Mouse (Mus musculus): ENCODE measurements at regions not wholly inside any gene's neighbourhood (a gene's known extent, or its start where the extent isn't known, plus 50 kb on each side); places are given as distances from the start of the nearest gene placed in this dataset.

DNA sequence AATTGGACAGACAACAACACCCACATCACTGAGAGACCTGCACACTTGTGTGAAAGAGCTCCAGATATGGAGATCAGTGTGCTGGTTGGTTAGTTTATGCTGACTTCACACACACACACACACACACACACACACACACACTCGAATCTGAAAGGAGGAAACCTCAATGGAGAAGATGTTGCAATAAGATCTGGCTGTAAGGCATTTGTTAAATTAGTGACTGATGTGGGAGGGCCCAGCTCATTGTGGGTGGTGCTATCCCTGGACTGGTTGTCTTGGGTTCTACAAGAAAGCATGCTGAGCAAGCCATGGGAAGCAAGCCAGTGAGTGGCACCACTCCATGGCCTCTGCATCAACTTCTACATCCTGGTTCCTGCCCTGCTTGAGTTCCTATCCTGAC lies 216.8 kb upstream of the Prok2 start:
- WGBS = 100% methylated on average over 1 of the region's 1 CpGs
- peaks cover 44% of the 10 kb centered on the region for H3K27me3 ChIP-seq (replicated peaks)

DNA sequence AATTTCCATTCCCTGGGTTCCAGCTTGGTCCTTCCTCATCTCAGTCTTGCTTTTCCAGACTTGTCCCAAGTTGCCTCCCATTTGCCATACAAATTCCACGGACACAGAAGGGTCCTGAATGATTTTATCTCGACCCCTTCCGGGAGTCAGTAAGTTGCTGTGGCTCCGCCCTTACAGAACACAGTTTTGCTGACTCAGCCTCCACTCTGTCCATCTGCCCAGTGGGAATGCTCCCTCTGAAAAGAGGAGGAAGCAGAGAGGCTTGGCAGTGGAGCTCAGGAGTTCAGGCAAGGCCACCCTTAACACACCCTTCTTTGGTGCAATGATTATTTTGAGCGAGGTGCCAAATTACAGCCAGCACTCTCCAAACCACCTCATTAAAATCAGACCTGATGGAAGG lies 213.9 kb upstream of the Prok2 start:
- H3K4me3 ChIP-seq (replicated peaks) = no peak overlapping the region
- H3K9me3 ChIP-seq (replicated peaks) = no peaks in the 10 kb centered on the region
- H3K4me2 ChIP-seq = no peak overlapping the region
- no peaks in the 10 kb centered on the region for H3K36me3 ChIP-seq
- H3K4me1 ChIP-seq = peaks cover 10% of the 10 kb centered on the region
- 74% methylated on average over 5 of the region's 5 CpGs for WGBS
- no peak for ATAC-seq (ENCODE audit: low FRiP score)
- H3K27ac ChIP-seq (replicated peaks) = no peak overlapping the region
- H3K27me3 ChIP-seq (replicated peaks) = peaks cover 41% of the 10 kb centered on the region
- no peak overlapping the region for H3K9ac ChIP-seq (replicated peaks)

More for the DNA sequence above, 216.8 kb upstream of the Prok2 start:
- peaks cover 10% of the 10 kb centered on the region for H3K4me1 ChIP-seq
- H3K9me3 ChIP-seq (replicated peaks) = no peaks in the 10 kb centered on the region
- no peak for ATAC-seq (ENCODE audit: low FRiP score)
- no peak overlapping the region for H3K4me3 ChIP-seq (replicated peaks)
- no peak overlapping the region for H3K9ac ChIP-seq (replicated peaks)
- H3K27ac ChIP-seq (replicated peaks) = no peak overlapping the region
- no peaks in the 10 kb centered on the region for H3K36me3 ChIP-seq
- no peak overlapping the region for H3K4me2 ChIP-seq

DNA sequence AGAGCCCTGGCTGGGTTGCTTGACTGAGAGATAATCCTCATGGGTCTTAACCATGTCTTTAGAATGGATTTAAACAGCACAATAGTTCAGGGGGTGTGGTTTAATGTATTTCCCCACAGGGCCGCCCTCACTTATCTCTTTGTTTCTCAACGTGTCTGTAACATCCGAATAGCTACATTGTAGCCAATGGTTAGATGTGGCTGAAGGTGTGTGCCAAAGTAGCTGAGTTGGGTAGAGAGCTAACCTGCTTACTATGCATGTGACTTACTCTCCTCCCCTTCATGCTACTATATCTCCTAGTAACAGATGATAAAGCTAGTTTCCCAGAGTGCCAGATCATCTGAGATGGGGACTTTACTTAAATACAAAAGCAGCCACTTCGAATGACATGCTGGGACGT lies 213.2 kb upstream of the Prok2 start:
- 40% methylated on average over 5 of the region's 5 CpGs for WGBS
- no peak for ATAC-seq (ENCODE audit: low FRiP score)
- H3K27me3 ChIP-seq (replicated peaks) = peaks cover 35% of the 10 kb centered on the region

DNA sequence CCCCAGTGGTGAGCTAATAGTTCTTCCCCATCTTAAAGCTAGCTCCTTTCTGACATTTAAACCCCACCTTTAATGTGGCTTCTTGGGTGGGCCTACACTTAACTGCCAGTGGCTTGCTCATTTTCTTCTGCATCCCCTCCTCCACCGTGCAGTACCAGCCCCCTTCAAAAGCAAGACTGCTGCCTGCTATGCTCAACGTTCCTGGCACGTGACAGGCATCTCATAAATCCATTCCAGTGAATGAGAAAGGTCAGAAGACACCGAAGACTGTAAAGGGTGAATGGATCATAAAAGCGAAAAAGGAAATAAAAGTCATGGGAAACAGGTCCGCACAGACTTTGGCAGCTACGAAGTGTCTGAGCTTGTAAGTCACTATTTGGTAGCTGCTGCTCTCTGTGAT lies 212.8 kb upstream of the Prok2 start:
- H3K36me3 ChIP-seq = no peaks in the 10 kb centered on the region
- no peak overlapping the region for H3K9ac ChIP-seq (replicated peaks)

More for the DNA sequence above, 213.2 kb upstream of the Prok2 start:
- H3K9ac ChIP-seq (replicated peaks) = no peak overlapping the region
- H3K36me3 ChIP-seq = no peaks in the 10 kb centered on the region
- no peaks in the 10 kb centered on the region for H3K9me3 ChIP-seq (replicated peaks)
- no peak overlapping the region for H3K4me2 ChIP-seq
- no peak overlapping the region for H3K27ac ChIP-seq (replicated peaks)
- peaks cover 10% of the 10 kb centered on the region for H3K4me1 ChIP-seq
- H3K4me3 ChIP-seq (replicated peaks) = no peak overlapping the region

DNA sequence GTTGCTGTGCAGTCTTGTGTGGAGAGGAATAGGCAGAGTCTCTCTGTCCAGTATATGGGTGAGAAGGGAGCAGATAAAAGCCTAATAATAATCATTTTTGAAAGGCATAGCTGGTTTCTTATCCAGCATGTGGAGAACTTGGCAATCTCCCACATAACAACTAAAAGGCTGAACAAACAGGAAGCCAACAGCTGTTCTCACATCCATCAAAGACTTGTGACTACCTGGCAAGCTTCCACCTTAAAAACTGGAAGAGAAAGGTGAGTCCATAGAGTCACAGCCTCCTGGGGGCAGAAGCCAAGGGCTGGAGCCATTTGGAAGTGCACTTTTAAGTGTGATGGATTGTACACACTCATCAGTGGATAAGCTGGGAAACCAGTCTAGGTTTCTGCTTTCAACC lies 210.5 kb upstream of the Prok2 start:
- no peak for ATAC-seq (ENCODE audit: low FRiP score)
- Histone ChIP-seq H3K9me3 (replicated peaks) (no peaks in the 10 kb centered on the region), H3K9ac (replicated peaks) (no peak overlapping the region), H3K4me1 (peaks cover 26% of the 10 kb centered on the region), H3K27me3 (replicated peaks) (peaks cover 25% of the 10 kb centered on the region), H3K36me3 (no peaks in the 10 kb centered on the region), H3K4me3 (replicated peaks) (no peak overlapping the region), H3K27ac (replicated peaks) (no peak overlapping the region), H3K4me2 (no peak overlapping the region)

More for the DNA sequence above, 212.8 kb upstream of the Prok2 start:
- Histone ChIP-seq H3K4me2 (no peak overlapping the region), H3K4me3 (replicated peaks) (no peak overlapping the region), H3K4me1 (peaks cover 14% of the 10 kb centered on the region), H3K27ac (replicated peaks) (no peak overlapping the region), H3K9me3 (replicated peaks) (no peaks in the 10 kb centered on the region), H3K27me3 (replicated peaks) (peaks cover 34% of the 10 kb centered on the region)
- WGBS = 7% methylated on average over 7 of the region's 7 CpGs
- no peak; the same call in 1 of the 2 replicates for ATAC-seq (ENCODE audit: low FRiP score)

DNA sequence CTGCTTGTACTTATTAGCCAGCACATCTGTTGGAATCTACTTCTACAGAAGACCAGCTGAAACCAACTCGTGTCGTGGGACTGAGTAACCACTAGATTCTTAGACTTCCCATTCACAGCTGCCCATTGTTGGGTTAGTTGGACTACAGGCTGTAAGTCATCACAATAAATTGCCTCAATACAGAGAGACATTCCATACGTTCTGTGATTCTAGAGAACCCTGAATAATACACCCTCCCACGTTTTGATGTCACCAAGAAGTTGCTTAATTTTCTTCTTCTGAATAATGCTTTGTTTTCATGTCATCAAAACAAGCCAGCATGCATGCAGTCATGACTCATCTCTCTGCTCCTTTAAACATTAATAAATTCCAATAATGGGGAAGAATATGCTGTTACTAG lies 209.2 kb upstream of the Prok2 start:
- no peak for ATAC-seq (ENCODE audit: low FRiP score)
- no peak overlapping the region for H3K9ac ChIP-seq (replicated peaks)
- 86% methylated on average over 4 of the region's 4 CpGs for WGBS

DNA sequence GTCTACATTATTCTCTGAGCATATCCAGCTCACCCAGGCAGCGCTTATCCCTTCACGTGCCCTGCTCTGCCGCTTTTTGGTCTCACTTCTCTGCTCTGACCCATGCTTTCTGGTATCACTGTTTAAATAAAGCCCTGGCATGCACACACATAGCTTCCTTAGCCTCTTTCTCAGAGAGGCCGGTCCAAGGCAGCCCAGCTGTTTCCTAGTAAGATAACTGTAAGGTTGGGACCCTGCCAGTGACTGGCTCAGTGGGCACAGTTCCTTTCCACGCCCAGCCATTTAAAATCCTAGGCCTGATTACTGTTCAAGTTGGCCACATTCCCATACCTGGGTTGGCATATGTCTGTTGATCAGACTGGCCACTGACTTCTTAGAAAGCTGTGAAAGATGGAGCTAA lies 208.2 kb upstream of the Prok2 start:
- no peak overlapping the region for H3K4me3 ChIP-seq (replicated peaks)
- 76% methylated on average over 5 of the region's 5 CpGs for WGBS
- H3K27me3 ChIP-seq (replicated peaks) = peaks cover 10% of the 10 kb centered on the region
- no peak for ATAC-seq (ENCODE audit: low FRiP score)
- H3K36me3 ChIP-seq = no peaks in the 10 kb centered on the region
- H3K9me3 ChIP-seq (replicated peaks) = no peaks in the 10 kb centered on the region
- no peak overlapping the region for H3K9ac ChIP-seq (replicated peaks)
- H3K4me1 ChIP-seq = peaks cover 25% of the 10 kb centered on the region
- H3K4me2 ChIP-seq = no peak overlapping the region
- H3K27ac ChIP-seq (replicated peaks) = no peak overlapping the region

More for the DNA sequence above, 209.2 kb upstream of the Prok2 start:
- Histone ChIP-seq H3K4me1 (peaks cover 26% of the 10 kb centered on the region), H3K27me3 (replicated peaks) (peaks cover 11% of the 10 kb centered on the region), H3K4me3 (replicated peaks) (no peak overlapping the region), H3K36me3 (no peaks in the 10 kb centered on the region), H3K27ac (replicated peaks) (no peak overlapping the region), H3K4me2 (no peak overlapping the region), H3K9me3 (replicated peaks) (no peaks in the 10 kb centered on the region)

DNA sequence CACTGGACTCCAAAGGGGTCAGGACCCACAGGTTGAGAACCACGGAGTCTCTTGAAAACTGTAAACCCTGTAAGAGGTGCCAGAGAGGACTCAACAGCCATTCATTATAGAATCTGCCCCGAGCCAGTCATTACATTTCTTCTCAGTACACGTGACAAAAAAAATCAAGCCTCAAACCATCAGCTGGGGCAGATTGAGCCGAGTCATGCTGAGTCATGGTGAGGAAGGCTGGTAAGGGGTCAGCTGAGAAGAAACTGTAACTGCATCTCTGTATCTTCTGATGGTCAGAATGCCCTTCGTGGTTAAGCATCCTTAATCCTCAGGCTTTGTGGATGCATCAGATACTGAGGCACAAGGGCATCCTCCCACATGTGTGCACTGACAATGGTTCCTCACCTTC lies 207.2 kb upstream of the Prok2 start:
- H3K9me3 ChIP-seq (replicated peaks) = no peaks in the 10 kb centered on the region
- H3K9ac ChIP-seq (replicated peaks) = no peak overlapping the region
- peaks cover 16% of the 10 kb centered on the region for H3K4me1 ChIP-seq
- H3K4me3 ChIP-seq (replicated peaks) = no peak overlapping the region
- H3K27ac ChIP-seq (replicated peaks) = no peak overlapping the region
- H3K36me3 ChIP-seq = no peaks in the 10 kb centered on the region
- peaks cover 9% of the 10 kb centered on the region for H3K27me3 ChIP-seq (replicated peaks)
- H3K4me2 ChIP-seq = no peak overlapping the region
- WGBS = 78% methylated on average over 5 of the region's 5 CpGs
- ATAC-seq (ENCODE audit: low FRiP score) = no peak

DNA sequence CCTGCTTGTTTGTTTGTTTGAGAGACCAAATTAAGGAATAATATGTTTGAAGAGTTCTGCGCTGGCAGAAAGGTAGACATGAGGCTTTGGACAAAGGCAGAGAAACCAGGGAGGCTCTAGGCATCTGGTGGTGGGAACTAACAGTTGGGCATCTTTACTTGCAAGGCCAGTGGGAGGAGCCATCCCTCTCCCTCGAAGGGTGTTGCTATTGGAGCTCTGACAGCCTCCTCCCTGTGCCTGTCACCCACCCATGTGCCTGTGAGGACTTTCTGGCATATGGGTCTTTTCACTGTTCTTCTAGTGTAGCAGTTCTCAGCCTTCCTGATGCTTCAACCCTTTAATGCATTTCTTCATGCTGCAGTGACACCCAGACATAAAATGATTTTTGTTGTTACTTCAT lies 206.7 kb upstream of the Prok2 start:
- Histone ChIP-seq H3K27ac (replicated peaks) (no peak overlapping the region), H3K4me1 (peaks cover 16% of the 10 kb centered on the region), H3K4me2 (no peak overlapping the region), H3K27me3 (replicated peaks) (peaks cover 4% of the 10 kb centered on the region), H3K4me3 (replicated peaks) (no peak overlapping the region), H3K36me3 (no peaks in the 10 kb centered on the region), H3K9ac (replicated peaks) (no peak overlapping the region), H3K9me3 (replicated peaks) (no peaks in the 10 kb centered on the region)
- no peak for ATAC-seq (ENCODE audit: low FRiP score)
- WGBS = 59% methylated on average over 2 of the region's 2 CpGs

DNA sequence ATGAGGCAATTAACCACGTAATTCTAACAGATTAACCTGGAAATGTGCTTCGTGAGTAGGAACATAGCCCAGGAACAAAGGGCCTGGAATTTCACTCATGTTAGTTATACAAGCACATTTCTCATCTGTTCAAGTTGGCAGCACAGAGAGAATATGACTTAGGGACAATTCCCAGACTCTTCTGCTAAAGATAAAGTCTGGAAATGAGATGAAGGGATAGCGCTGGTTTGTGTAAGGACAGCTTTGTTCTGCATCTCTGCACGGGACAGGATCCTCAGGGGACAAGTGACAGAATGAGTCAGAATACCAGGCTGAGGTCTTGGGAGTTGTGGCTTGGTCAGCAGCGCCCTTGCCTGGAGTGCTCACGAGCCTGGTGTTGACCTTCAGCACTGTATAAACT lies 206.2 kb upstream of the Prok2 start:
- Histone ChIP-seq H3K27ac (replicated peaks) (no peak overlapping the region), H3K4me2 (no peak overlapping the region), H3K27me3 (replicated peaks) (peaks cover 7% of the 10 kb centered on the region), H3K36me3 (no peaks in the 10 kb centered on the region), H3K4me3 (replicated peaks) (no peak overlapping the region), H3K9ac (replicated peaks) (no peak overlapping the region), H3K9me3 (replicated peaks) (no peaks in the 10 kb centered on the region), H3K4me1 (peaks cover 16% of the 10 kb centered on the region)
- ATAC-seq (ENCODE audit: low FRiP score) = no peak
- 59% methylated on average over 6 of the region's 6 CpGs for WGBS

DNA sequence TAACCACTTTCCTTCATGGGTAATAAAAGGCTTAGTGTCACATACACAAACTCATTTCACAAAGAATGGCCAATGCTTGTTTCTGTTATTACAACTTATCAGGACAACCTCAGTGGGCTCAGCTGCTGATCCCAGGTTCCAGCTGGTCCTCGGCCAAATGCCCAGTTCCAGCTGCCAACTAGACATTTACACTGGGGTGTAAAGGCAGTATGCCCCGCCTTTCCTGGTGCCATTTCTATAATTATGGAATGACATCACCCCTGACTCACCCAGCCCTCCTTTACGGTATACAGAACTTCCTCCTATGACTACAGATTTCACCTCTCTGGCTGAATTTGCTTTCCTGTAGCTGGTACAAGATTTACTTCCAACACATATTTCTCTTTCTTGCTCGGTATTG lies 205.4 kb upstream of the Prok2 start:
- H3K36me3 ChIP-seq = no peaks in the 10 kb centered on the region
- WGBS = 70% methylated on average over 4 of the region's 4 CpGs
- H3K4me1 ChIP-seq = peaks cover 16% of the 10 kb centered on the region
- peaks cover 12% of the 10 kb centered on the region; the same call in 1 of the 2 replicates for H3K27me3 ChIP-seq (replicated peaks)
- H3K27ac ChIP-seq (replicated peaks) = no peak overlapping the region
- no peak overlapping the region for H3K9ac ChIP-seq (replicated peaks)
- H3K4me2 ChIP-seq = no peak overlapping the region
- no peak for ATAC-seq (ENCODE audit: low FRiP score)
- H3K4me3 ChIP-seq (replicated peaks) = no peak overlapping the region
- H3K9me3 ChIP-seq (replicated peaks) = no peaks in the 10 kb centered on the region

DNA sequence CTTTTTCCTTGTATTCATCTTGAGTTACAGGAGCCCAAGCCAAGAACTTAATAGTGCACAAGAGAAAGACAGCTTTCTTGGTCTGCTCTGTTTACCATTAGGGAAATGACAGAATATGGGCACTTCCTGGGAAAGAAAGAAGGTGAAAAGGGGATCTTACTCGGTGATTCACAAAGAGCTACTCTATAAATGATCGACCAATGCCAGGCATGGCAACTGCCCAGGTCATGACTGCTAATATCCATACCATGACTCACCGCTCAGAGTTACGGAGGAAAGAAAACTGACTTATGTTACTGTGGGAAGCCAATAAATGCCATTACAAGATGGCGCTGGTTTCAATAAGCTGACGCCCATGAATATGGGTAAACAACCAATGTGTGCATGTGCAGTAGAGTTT lies 204.1 kb upstream of the Prok2 start:
- Histone ChIP-seq H3K4me2 (no peak overlapping the region), H3K4me3 (replicated peaks) (no peak overlapping the region), H3K36me3 (no peaks in the 10 kb centered on the region), H3K27me3 (replicated peaks) (peaks cover 13% of the 10 kb centered on the region; the same call in 1 of the 2 replicates), H3K4me1 (peaks cover 16% of the 10 kb centered on the region), H3K27ac (replicated peaks) (no peak overlapping the region), H3K9ac (replicated peaks) (no peak overlapping the region), H3K9me3 (replicated peaks) (no peaks in the 10 kb centered on the region)
- WGBS = 94% methylated on average over 6 of the region's 6 CpGs
- ATAC-seq (ENCODE audit: low FRiP score) = no peak

All from neural tube, embryonic 15.5 days (tissue).